Mouse (Mus musculus) intestine, embryonic 16.5 days (tissue): Measurements from ENCODE around the gene Adcy5. TPM values are rescaled to one million over a fixed set of nuclear protein-coding genes. Genes with fewer than 3 reads are reported as not detected.

ENCODE experiments used
- ATAC-seq: fragments of 200-750 bp; cut with Nextera tagmentation; 2 replicates; pipeline ENCODE4 v1.8.0; 2017; ENCODE audit warnings: moderate TSS enrichment, moderate library complexity
- H3K27ac ChIP-seq: fragments of 300-500 bp; sonication (generic); 2 replicates; pipeline ENCODE4 v1.5.1; 2014; ENCODE audit warnings: mild to moderate bottlenecking, low read length
- H3K27me3 ChIP-seq: fragments of 300-500 bp; sonication (generic); replicated peaks from 2 replicates; pipeline ENCODE4 v1.6.1; 2014; ENCODE audit warnings: low read length, control low read depth, mixed read lengths; ENCODE audit not compliant: control insufficient read depth, insufficient read depth
- H3K36me3 ChIP-seq: fragments of 300-500 bp; sonication (generic); 2 replicates; pipeline ENCODE4 v1.6.1; 2014; ENCODE audit warnings: low read length, control low read depth; ENCODE audit not compliant: control insufficient read depth, insufficient read depth
- H3K4me1 ChIP-seq: fragments of 300-500 bp; sonication (generic); 2 replicates; pipeline ENCODE4 v1.6.1; 2014; ENCODE audit warnings: low read length, control low read depth, mixed read lengths; ENCODE audit not compliant: control insufficient read depth, insufficient read depth
- H3K4me2 ChIP-seq: fragments of 300-500 bp; sonication (generic); 2 replicates; pipeline ENCODE4 v1.6.1; 2014; ENCODE audit warnings: low read depth, low read length, control low read depth
- H3K4me3 ChIP-seq: fragments of 300-500 bp; sonication (generic); 2 replicates; pipeline ENCODE4 v1.5.1; 2014; ENCODE audit warnings: mild to moderate bottlenecking, low read length
- H3K9ac ChIP-seq: fragments of 300-500 bp; sonication (generic); 2 replicates; pipeline ENCODE4 v1.6.1; 2014; ENCODE audit warnings: low read depth, low read length
- H3K9me3 ChIP-seq: fragments of 300-500 bp; sonication (generic); 2 replicates; pipeline ENCODE4 v1.6.1; 2016; ENCODE audit warnings: low read length, control low read depth; ENCODE audit not compliant: control insufficient read depth
- WGBS: fragments of 180-500 bp; shearing (Covaris S2); extraction: QIAGEN DNeasy Blood & Tissue Kit; methylation state at CpG from one replicate; pipeline ENCODE4 v1.1.7; 2014; 5-methylcytosine and 5-hydroxymethylcytosine counted together
- polyA plus RNA-seq: library from polyadenylated mRNA; unstranded; fragments of >200 nt; fragmentation: Nextera tagmentation; extraction: Ambion mirVana; gene quantifications from 2 replicates; pipeline ENCODE4 v1.2.1, GENCODE M21; 2015

Adcy5 gene
- polyA plus RNA-seq, 1 experiment from 2014 or later: 2.0 TPM

DNA sequence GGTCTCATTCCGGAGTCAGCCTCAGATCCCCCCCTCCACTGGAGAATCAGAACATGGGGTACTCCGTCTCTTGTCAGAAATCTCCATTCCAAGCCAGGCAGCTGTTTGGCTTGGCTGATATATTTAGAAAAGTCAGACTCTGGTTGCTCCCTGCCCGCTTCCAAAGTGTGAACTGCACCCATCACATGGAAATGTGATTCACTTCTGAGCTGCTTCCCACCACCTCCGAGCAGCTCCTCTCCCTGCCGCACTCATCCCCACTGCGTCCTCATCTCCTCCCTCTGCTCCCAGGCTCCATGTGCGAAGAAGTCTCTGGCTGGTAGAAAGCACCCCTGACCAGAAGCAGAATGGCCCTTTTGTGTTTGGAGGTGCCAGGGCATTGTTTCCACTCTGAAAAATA is 37.2 kb upstream of the Adcy5 start:
- H3K9ac ChIP-seq: no peak overlapping the region
- H3K4me2 ChIP-seq: no peak overlapping the region
- H3K4me1 ChIP-seq: 0 out of 2 replicates have a peak, but pooled peaks cover 3% of the 10 kb centered on the region
- no peak overlapping the region for H3K4me3 ChIP-seq
- no peaks in the 10 kb centered on the region for H3K27me3 ChIP-seq
- no peak overlapping the region for H3K27ac ChIP-seq
- ATAC-seq: no peak
- H3K36me3 ChIP-seq: no peaks in the 10 kb centered on the region
- WGBS: 61% methylated on average over 7 of the region's 7 CpGs
- 0 out of 2 replicates have a peak, but pooled peaks cover 3% of the 10 kb centered on the region for H3K9me3 ChIP-seq

DNA sequence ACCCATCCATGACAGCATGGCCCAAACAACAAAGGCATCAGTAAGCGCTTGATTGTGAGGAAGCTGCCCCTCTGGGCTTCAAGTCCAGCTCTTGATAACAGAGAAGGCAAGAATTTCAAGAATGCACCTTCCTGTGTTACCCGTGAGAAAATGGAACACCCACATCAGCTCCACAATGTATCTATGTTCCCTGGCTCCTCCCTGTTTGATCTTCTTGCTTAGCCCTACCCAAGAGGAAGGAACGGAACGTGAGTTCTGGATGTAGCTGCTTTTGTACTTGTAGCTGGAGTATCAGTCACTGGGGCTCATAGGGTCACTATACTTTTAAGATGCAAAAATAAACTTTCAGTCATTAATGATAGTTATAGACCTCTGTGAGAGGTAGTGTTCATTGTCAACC is 34.1 kb upstream of the Adcy5 start:
- Histone ChIP-seq H3K9ac (no peak overlapping the region), H3K36me3 (no peaks in the 10 kb centered on the region), H3K27ac (no peak overlapping the region), H3K27me3 (no peaks in the 10 kb centered on the region), H3K4me1 (0 out of 2 replicates have a peak, but pooled peaks cover 3% of the 10 kb centered on the region), H3K9me3 (0 out of 2 replicates have a peak, but pooled peaks cover 3% of the 10 kb centered on the region), H3K4me3 (no peak overlapping the region), H3K4me2 (no peak overlapping the region)
- 57% methylated on average over 4 of the region's 4 CpGs for WGBS
- ATAC-seq: no peak

DNA sequence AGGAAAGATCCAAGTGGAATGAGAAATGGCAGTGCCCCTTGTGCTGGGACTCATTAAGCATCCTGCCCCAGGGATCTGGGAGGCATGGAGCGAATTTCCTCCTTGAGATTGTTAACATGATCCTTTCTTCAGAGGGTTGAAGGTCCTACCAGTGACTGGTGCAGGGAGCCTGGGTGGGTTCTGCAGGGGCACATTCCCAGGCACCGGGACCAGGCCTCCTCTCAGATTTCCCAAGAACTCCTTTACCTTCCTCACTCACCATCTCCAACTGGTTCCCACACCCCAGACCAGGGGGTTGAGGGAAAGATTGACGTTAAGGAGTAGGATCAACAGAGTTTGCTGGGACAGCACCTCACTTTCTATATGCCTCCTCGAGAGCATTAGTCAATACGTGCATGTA is 27.4 kb upstream of the Adcy5 start:
- H3K36me3 ChIP-seq: no peaks in the 10 kb centered on the region
- H3K9ac ChIP-seq: no peak overlapping the region
- no peak overlapping the region for H3K4me2 ChIP-seq
- no peaks in the 10 kb centered on the region for H3K9me3 ChIP-seq
- no peak overlapping the region for H3K4me3 ChIP-seq
- H3K4me1 ChIP-seq: no peaks in the 10 kb centered on the region
- 89% methylated on average over 5 of the region's 5 CpGs for WGBS
- H3K27me3 ChIP-seq: no peaks in the 10 kb centered on the region
- H3K27ac ChIP-seq: no peak overlapping the region
- ATAC-seq: no peak

DNA sequence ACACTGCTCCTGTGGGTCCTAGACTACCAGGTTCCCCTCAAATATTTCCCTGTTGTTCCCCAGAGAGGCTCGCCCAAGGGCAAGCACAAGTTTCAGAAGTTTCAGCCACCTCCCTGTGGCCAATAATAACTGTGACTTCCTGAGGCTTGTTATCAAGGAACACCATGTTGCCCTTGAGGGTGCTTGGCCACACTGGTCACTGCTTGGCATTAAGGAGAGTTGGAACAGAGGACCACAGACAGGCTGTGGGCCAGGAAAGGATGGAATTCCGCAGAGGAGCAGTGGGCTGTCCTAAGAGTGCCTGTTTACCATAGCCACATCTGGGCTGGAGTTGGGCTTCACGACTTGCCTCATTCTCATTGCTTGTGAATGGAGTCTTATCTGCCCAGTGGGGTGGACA is 24.5 kb upstream of the Adcy5 start:
- no peaks in the 10 kb centered on the region for H3K27me3 ChIP-seq
- no peak overlapping the region for H3K4me2 ChIP-seq
- H3K36me3 ChIP-seq: no peaks in the 10 kb centered on the region
- 70% methylated on average over 3 of the region's 3 CpGs for WGBS
- H3K9ac ChIP-seq: no peak overlapping the region
- ATAC-seq: no peak
- H3K4me1 ChIP-seq: no peaks in the 10 kb centered on the region
- H3K9me3 ChIP-seq: no peaks in the 10 kb centered on the region
- H3K27ac ChIP-seq: no peak overlapping the region
- H3K4me3 ChIP-seq: no peak overlapping the region

DNA sequence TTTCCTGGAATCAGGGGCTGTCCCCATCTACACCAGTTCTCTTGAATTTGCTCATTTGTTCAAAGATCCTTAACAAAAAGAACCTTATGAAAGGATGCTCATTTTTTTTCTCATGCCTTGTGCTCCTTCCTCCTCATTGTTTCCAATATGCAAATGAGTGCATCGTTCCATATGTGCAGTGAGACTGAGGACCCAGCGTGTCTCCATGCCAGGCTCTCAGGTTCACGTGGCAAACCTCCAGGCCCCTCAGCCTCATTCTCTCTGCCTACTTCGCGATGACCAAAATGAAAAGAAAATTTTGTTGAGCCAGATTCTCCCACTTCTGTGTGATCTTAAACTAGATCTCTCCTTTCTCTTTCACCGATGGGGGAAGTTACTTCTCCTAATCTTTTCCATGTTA is 15.3 kb upstream of the Adcy5 start:
- no peak for ATAC-seq
- Histone ChIP-seq H3K36me3 (no peaks in the 10 kb centered on the region), H3K4me2 (no peak overlapping the region), H3K9ac (no peak overlapping the region), H3K27ac (no peak overlapping the region), H3K9me3 (no peaks in the 10 kb centered on the region), H3K4me3 (no peak overlapping the region), H3K27me3 (no peaks in the 10 kb centered on the region; the same call in 1 of the 2 replicates), H3K4me1 (peaks cover 6% of the 10 kb centered on the region; the same call in 1 of the 2 replicates)
- 79% methylated on average over 6 of the region's 6 CpGs for WGBS

DNA sequence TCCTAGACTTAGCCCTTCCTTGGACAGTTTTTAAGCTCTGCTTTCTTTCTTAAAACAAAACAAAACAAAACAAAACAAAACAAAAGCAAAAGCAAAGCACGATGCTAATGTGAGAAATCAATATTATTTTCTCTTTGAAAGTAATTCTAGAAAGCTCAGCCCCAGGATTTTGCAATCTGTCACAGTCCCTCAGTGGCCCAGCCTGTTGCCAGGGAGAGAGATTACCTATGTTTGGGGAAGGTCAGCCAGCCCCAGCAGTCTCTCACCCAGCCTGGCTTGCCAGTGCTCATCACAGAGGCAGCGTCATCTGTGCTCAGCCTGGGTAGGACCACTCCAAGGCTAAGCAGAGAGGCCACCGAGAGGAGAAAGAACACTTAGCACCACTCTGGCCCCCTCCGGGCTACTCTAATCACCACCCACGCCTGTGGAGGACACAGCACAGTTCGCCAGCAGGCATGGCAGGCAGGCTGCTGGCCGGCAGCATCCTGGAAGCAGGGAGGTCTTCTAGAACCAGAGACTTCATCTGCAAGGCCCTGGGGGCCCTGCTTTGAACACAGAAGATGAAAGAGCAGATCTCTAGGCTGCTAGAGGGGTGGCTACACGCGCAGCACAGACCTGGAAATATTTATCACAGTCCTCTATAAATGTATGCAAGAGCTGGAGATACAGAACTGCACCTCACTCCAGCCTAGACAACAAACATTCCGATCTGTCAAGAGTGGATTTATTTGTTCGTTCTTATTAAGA is 14.6 kb upstream of the Adcy5 start:
- no peak overlapping the region for H3K27ac ChIP-seq
- peaks cover 6% of the 10 kb centered on the region; the same call in 1 of the 2 replicates for H3K4me1 ChIP-seq
- H3K4me2 ChIP-seq: no peak overlapping the region
- H3K4me3 ChIP-seq: no peak overlapping the region
- H3K9me3 ChIP-seq: no peaks in the 10 kb centered on the region
- no peaks in the 10 kb centered on the region; the same call in 1 of the 2 replicates for H3K27me3 ChIP-seq
- ATAC-seq: 0 out of 2 replicates have a peak, but pooled peaks have one; percentile 23
- no peaks in the 10 kb centered on the region for H3K36me3 ChIP-seq
- 22% methylated on average over 11 of the region's 11 CpGs for WGBS
- peak overlapping the region; percentile 31; the same call in 1 of the 2 replicates for H3K9ac ChIP-seq

DNA sequence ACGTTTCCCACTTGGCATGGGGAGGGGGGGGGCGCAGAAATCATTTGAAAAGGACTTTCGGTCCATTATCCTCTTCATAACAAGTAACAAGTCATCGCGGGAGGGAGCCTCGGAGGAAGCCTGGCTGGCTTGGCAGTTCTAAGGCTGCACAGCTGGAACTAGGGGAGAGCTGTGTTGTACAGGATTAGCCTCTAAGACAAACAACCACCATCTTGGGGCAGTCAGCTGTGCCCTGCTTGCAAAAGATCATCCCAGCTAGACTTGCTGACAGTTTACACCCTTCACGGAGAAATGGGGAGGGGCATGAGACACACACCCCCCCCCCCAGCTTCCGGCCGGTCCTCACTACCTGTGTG is 14.1 kb upstream of the Adcy5 start:
- Histone ChIP-seq H3K4me3 (no peak overlapping the region), H3K27ac (no peak overlapping the region), H3K27me3 (no peaks in the 10 kb centered on the region; the same call in 1 of the 2 replicates), H3K36me3 (no peaks in the 10 kb centered on the region), H3K4me1 (peaks cover 6% of the 10 kb centered on the region; the same call in 1 of the 2 replicates), H3K4me2 (no peak overlapping the region), H3K9me3 (no peaks in the 10 kb centered on the region), H3K9ac (no peak overlapping the region)
- ATAC-seq: no peak
- 42% methylated on average over 9 of the region's 9 CpGs for WGBS

DNA sequence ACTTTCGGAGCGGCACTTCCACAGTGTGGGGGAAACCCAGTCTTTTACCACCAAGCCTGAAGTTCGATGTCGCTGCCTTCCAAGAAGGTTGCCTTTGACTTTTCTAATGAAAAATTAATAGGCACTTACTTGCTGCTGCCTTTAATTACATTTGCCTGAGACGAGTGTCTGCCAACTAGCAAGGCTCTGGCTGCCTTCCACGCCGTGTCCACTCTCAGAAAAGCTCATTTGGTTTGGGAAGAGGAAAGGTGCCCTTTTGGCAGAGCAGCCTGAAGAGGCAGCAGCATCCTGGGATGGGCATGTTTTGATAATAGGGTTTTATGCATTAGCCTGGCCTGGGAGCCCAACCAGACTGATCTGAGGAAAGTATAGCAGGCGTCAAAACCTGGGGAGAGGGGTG is 12.8 kb upstream of the Adcy5 start:
- WGBS: 75% methylated on average over 8 of the region's 8 CpGs
- Histone ChIP-seq H3K27ac (no peak overlapping the region), H3K4me3 (no peak overlapping the region), H3K27me3 (no peaks in the 10 kb centered on the region; the same call in 1 of the 2 replicates), H3K4me2 (no peak overlapping the region), H3K36me3 (no peaks in the 10 kb centered on the region), H3K9me3 (no peaks in the 10 kb centered on the region), H3K4me1 (peaks cover 6% of the 10 kb centered on the region; the same call in 1 of the 2 replicates), H3K9ac (no peak overlapping the region)
- no peak for ATAC-seq

DNA sequence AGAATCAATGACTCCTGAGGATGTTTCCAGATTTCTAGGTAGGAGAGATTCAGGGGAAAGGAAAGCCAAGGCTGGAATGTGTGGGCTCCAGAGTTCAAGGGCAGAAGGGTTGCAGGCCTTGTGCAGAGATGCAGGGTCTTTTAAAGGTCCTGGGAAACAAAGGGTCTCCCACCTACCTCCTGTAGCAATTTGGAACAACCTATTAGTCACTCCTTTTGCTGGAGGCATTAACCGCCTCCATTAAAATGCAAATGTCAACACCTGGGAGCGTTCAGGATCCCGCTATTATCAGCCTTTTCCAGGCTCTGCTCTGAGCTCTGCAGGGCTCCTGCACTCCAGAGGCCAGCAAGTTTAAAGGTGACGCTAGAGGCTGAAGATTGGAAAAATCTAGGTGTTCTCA is 8.5 kb upstream of the Adcy5 start:
- 34% methylated on average over 4 of the region's 4 CpGs for WGBS
- no peaks in the 10 kb centered on the region for H3K4me1 ChIP-seq
- H3K4me2 ChIP-seq: no peak overlapping the region
- no peaks in the 10 kb centered on the region for H3K9me3 ChIP-seq
- H3K36me3 ChIP-seq: no peaks in the 10 kb centered on the region
- no peak overlapping the region for H3K4me3 ChIP-seq
- H3K27ac ChIP-seq: no peak overlapping the region
- no peak for ATAC-seq
- no peak overlapping the region for H3K9ac ChIP-seq
- peaks cover 1% of the 10 kb centered on the region; the same call in 1 of the 2 replicates for H3K27me3 ChIP-seq
